Mouse (Mus musculus): ENCODE data around the gene Bet1l.

GRCm38 (mm10) chr7:140812850-140813249 is 44.5 kb downstream of the Bet1l start:
- TF ChIP-seq CTCF (IDR thresholded peaks at IDR 0.05; ENCODE audit: low read depth) = no peak
- TF ChIP-seq EP300 (IDR thresholded peaks at IDR 0.05; ENCODE audit: low read depth) = no peak
